Mouse (Mus musculus): Measurements from ENCODE around the gene Senp3. TPM values are rescaled to one million over a fixed set of nuclear protein-coding genes. Genes with fewer than 3 reads are reported as not detected.
A peak's percentile ranks its signal among the peaks of the same experiment; 100 is the strongest.
"Not testable (repeated sequence)": the region's sequence is repeated elsewhere in the genome, so short reads cannot be mapped to it uniquely, and the experiment has no call there.

Gene Senp3
- polyA plus RNA-seq, 1 experiment from 2014 or later: 134 TPM

GRCm38 (mm10) chr11:69703381-69703780 is 21.5 kb upstream of the Senp3 start:
- ATAC-seq (ENCODE audit: insufficient number of reproducible peaks, insufficient read depth, low FRiP score, low TSS enrichment); H3K36me3 ChIP-seq; H3K4me3 ChIP-seq; H3K9me3 ChIP-seq; H3K4me1 ChIP-seq; H3K27me3 ChIP-seq; H3K9ac ChIP-seq; H3K4me2 ChIP-seq (replicated peaks); H3K27ac ChIP-seq: not testable (repeated sequence)
- 59% methylated on average over 3 of the region's 3 CpGs for WGBS

- H3K36me3 ChIP-seq; H3K27ac ChIP-seq; H3K4me1 ChIP-seq; H3K4me3 ChIP-seq; H3K4me2 ChIP-seq (replicated peaks); H3K9ac ChIP-seq; H3K27me3 ChIP-seq; H3K9me3 ChIP-seq; ATAC-seq (ENCODE audit: insufficient number of reproducible peaks, insufficient read depth, low FRiP score, low TSS enrichment): not testable (repeated sequence)
- 95% methylated on average over 10 of the region's 10 CpGs for WGBS
Observed at GRCm38 (mm10) chr11:69702886-69703285, 21.0 kb upstream of the Senp3 start.

- Histone ChIP-seq H3K9ac (no peak overlapping the region), H3K4me1 (peaks cover 12% of the 10 kb centered on the region), H3K4me3 (no peak overlapping the region), H3K27me3 (no peaks in the 10 kb centered on the region), H3K9me3 (no peaks in the 10 kb centered on the region), H3K27ac (no peak overlapping the region), H3K4me2 (replicated peaks) (no peak overlapping the region), H3K36me3 (no peaks in the 10 kb centered on the region)
- no peak for ATAC-seq (ENCODE audit: insufficient number of reproducible peaks, insufficient read depth, low FRiP score, low TSS enrichment)
- WGBS: 71% methylated on average over 1 of the region's 1 CpGs
Observed at GRCm38 (mm10) chr11:69699595-69699994, 17.7 kb upstream of the Senp3 start.

GRCm38 (mm10) chr11:69698574-69698973 is 16.7 kb upstream of the Senp3 start:
- H3K4me1 ChIP-seq: peaks cover 12% of the 10 kb centered on the region
- no peak for ATAC-seq (ENCODE audit: insufficient number of reproducible peaks, insufficient read depth, low FRiP score, low TSS enrichment)

GRCm38 (mm10) chr11:69697396-69697795 is 15.5 kb upstream of the Senp3 start:
- H3K4me3 ChIP-seq: no peak overlapping the region
- no peaks in the 10 kb centered on the region for H3K9me3 ChIP-seq
- WGBS: 91% methylated on average over 3 of the region's 3 CpGs
- H3K4me2 ChIP-seq (replicated peaks): no peak overlapping the region
- H3K27me3 ChIP-seq: no peaks in the 10 kb centered on the region
- H3K4me1 ChIP-seq: peaks cover 12% of the 10 kb centered on the region
- H3K9ac ChIP-seq: no peak overlapping the region
- H3K27ac ChIP-seq: no peak overlapping the region
- no peak for ATAC-seq (ENCODE audit: insufficient number of reproducible peaks, insufficient read depth, low FRiP score, low TSS enrichment)
- no peaks in the 10 kb centered on the region for H3K36me3 ChIP-seq

More at GRCm38 (mm10) chr11:69698574-69698973, 16.7 kb upstream of the Senp3 start:
- Histone ChIP-seq H3K4me2 (replicated peaks) (no peak overlapping the region), H3K9me3 (no peaks in the 10 kb centered on the region), H3K9ac (no peak overlapping the region), H3K4me3 (no peak overlapping the region), H3K36me3 (no peaks in the 10 kb centered on the region), H3K27ac (no peak overlapping the region), H3K27me3 (no peaks in the 10 kb centered on the region)
- 66% methylated on average over 5 of the region's 5 CpGs for WGBS

GRCm38 (mm10) chr11:69695361-69696181 is 13.7 kb upstream of the Senp3 start, which contains the start of the genes Tnfsf12 and Tnfsfm13:
Tnfsf12 (minus strand) TSS chr11:69695849.
Tnfsfm13 (minus strand) TSS chr11:69696098.
- Histone ChIP-seq H3K36me3 (no peaks in the 10 kb centered on the region), H3K9me3 (no peaks in the 10 kb centered on the region), H3K4me1 (peaks cover 12% of the 10 kb centered on the region), H3K4me3 (peak within 1 kb of the TSS; percentile 48), H3K9ac (peak within 1 kb of the TSS; percentile 81), H3K27ac (peak within 1 kb of the TSS; percentile 74; the same call in 1 of the 2 replicates), H3K4me2 (replicated peaks) (peak within 1 kb of the TSS; percentile 94), H3K27me3 (no peaks in the 10 kb centered on the region)
- peak; percentile 38; the same call in 1 of the 2 replicates for ATAC-seq (ENCODE audit: insufficient number of reproducible peaks, insufficient read depth, low FRiP score, low TSS enrichment)
- WGBS: 2% methylated on average over 40 of the region's 41 CpGs

- WGBS: 21% methylated on average over 6 of the region's 6 CpGs
- ATAC-seq (ENCODE audit: insufficient number of reproducible peaks, insufficient read depth, low FRiP score, low TSS enrichment): 0 out of 2 replicates have a peak, but pooled peaks have one; percentile 30
- peak overlapping the region; percentile 81; the same call in 1 of the 2 replicates for H3K9ac ChIP-seq
- H3K9me3 ChIP-seq: no peaks in the 10 kb centered on the region
- no peaks in the 10 kb centered on the region for H3K36me3 ChIP-seq
- peaks cover 12% of the 10 kb centered on the region for H3K4me1 ChIP-seq
- H3K27me3 ChIP-seq: no peaks in the 10 kb centered on the region
- H3K4me2 ChIP-seq (replicated peaks): peak overlapping the region; percentile 94
- peak overlapping the region; percentile 74; the same call in 1 of the 2 replicates for H3K27ac ChIP-seq
- peak overlapping the region; percentile 48 for H3K4me3 ChIP-seq
Observed at GRCm38 (mm10) chr11:69695046-69695360, 13.1 kb upstream of the Senp3 start.

GRCm38 (mm10) chr11:69693421-69693965 is 11.6 kb upstream of the Senp3 start:
- Histone ChIP-seq H3K27me3 (no peaks in the 10 kb centered on the region), H3K4me3 (no peak overlapping the region), H3K9ac (no peak overlapping the region), H3K36me3 (no peaks in the 10 kb centered on the region), H3K4me1 (peaks cover 12% of the 10 kb centered on the region), H3K4me2 (replicated peaks) (no peak overlapping the region), H3K9me3 (no peaks in the 10 kb centered on the region), H3K27ac (no peak overlapping the region)
- no peak for ATAC-seq (ENCODE audit: insufficient number of reproducible peaks, insufficient read depth, low FRiP score, low TSS enrichment)
- 63% methylated on average over 11 of the region's 11 CpGs for WGBS

GRCm38 (mm10) chr11:69692863-69693262 is 11.0 kb upstream of the Senp3 start:
- Histone ChIP-seq H3K9ac (no peak overlapping the region), H3K4me1 (peaks cover 12% of the 10 kb centered on the region), H3K36me3 (no peaks in the 10 kb centered on the region), H3K9me3 (no peaks in the 10 kb centered on the region), H3K4me3 (no peak overlapping the region), H3K4me2 (replicated peaks) (no peak overlapping the region), H3K27me3 (no peaks in the 10 kb centered on the region), H3K27ac (no peak overlapping the region)
- 88% methylated on average over 6 of the region's 6 CpGs for WGBS
- ATAC-seq (ENCODE audit: insufficient number of reproducible peaks, insufficient read depth, low FRiP score, low TSS enrichment): no peak

- WGBS: 75% methylated on average over 9 of the region's 9 CpGs
- H3K4me3 ChIP-seq: no peak overlapping the region
- H3K9me3 ChIP-seq: no peaks in the 10 kb centered on the region
- no peaks in the 10 kb centered on the region for H3K27me3 ChIP-seq
- no peak overlapping the region for H3K4me2 ChIP-seq (replicated peaks)
- no peak overlapping the region for H3K27ac ChIP-seq
- no peak for ATAC-seq (ENCODE audit: insufficient number of reproducible peaks, insufficient read depth, low FRiP score, low TSS enrichment)
- peaks cover 12% of the 10 kb centered on the region for H3K4me1 ChIP-seq
- H3K9ac ChIP-seq: no peak overlapping the region
- H3K36me3 ChIP-seq: no peaks in the 10 kb centered on the region
Observed at GRCm38 (mm10) chr11:69692196-69692811, 10.4 kb upstream of the Senp3 start.

- no peak overlapping the region for H3K4me2 ChIP-seq (replicated peaks)
- no peaks in the 10 kb centered on the region for H3K36me3 ChIP-seq
- peak overlapping the region; percentile 1; the same call in 1 of the 2 replicates for H3K9ac ChIP-seq
- no peaks in the 10 kb centered on the region for H3K9me3 ChIP-seq
- H3K27ac ChIP-seq: no peak overlapping the region
- H3K4me1 ChIP-seq: peaks cover 8% of the 10 kb centered on the region
- H3K4me3 ChIP-seq: no peak overlapping the region
- H3K27me3 ChIP-seq: no peaks in the 10 kb centered on the region
- WGBS: 100% methylated on average over 1 of the region's 1 CpGs
- ATAC-seq (ENCODE audit: insufficient number of reproducible peaks, insufficient read depth, low FRiP score, low TSS enrichment): no peak
Observed at GRCm38 (mm10) chr11:69689891-69690290, 8.0 kb upstream of the Senp3 start.
